In the genomic region with DNA sequence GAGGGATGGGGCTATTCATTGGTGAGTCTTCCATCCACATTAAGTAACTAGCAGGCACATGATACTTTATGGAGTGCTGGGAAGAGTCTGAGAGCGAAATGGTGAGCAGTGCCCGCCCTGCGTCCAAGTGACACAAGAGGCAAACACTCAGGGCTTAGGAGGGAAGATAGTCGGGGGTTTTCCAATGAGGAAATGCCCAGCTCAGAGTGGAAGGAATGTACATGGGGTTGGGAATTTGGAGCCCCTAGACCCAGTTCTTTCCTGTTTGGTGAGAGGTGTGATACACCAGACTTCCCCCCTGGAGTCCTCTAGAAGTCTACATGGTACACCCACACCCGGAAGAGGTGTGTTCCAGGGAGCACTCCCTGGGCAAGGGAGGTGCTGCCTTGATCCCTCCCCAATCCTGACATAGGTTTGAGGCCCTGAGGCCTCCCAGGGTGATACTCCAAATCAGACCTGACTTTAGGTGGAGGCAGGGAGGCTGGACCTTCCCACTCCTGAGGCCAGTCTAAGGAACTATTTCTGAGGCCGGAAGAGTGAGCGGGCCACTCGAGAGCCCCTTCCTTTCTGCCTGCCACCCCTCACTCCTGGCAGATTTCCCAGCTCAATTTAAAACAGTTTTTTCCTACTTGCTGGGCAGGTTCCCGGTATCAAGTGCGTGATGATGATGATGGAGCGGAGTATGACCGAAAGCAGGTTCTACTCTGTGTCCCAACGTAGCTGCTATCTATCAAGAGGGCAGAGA, we compare ENCODE assay signal across 9 mouse cellular contexts. TPM values are rescaled to one million over a fixed set of nuclear protein-coding genes. Genes with fewer than 3 reads are reported as not detected.
DNase-seq lines count a peak whose midpoint lies in the region; ATAC-seq and TF ChIP-seq lines count a peak whose summit lies in the region.
"Had no signal": no experiment of that assay in that cellular context is flagged by ENCODE, and none has a peak within 500 bp of the region (broad histone marks: within the 10 kb centered on the region; RNA-seq: fewer than 3 reads in every experiment).

No protein-coding gene starts in this region.

- H3K27me3 ChIP-seq in heart, embryonic 13.5 days (replicated peaks) = no peaks in the 10 kb centered on the region
- H3K27me3 ChIP-seq in heart, embryonic 12.5 days (replicated peaks) = no peaks in the 10 kb centered on the region
- no peaks in the 10 kb centered on the region for H3K27me3 ChIP-seq in lung, embryonic 14.5 days (ENCODE audit: insufficient read depth, low read length)
- H3K27me3 ChIP-seq in embryonic facial prominence, embryonic 13.5 days = no peaks in the 10 kb centered on the region
- H3K27me3 ChIP-seq in liver, postnatal 0 days (ENCODE audit: insufficient read depth, low read length) = peaks cover 20% of the 10 kb centered on the region

- 0 out of 2 replicates have a peak overlapping the region, but pooled peaks have one; percentile 70 for H3K9ac ChIP-seq in heart, embryonic 13.5 days
- H3K9ac ChIP-seq in heart, embryonic 12.5 days = no peak overlapping the region
- H3K9ac ChIP-seq in lung, embryonic 14.5 days = no peak overlapping the region
- H3K9ac ChIP-seq in embryonic facial prominence, embryonic 13.5 days = no peak overlapping the region
- no peak overlapping the region for H3K9ac ChIP-seq in liver, postnatal 0 days (replicated peaks)
- H3K9ac ChIP-seq: liver, embryonic 13.5 days had no signal

- no peak overlapping the region; the same call in 1 of the 2 replicates for H3K27ac ChIP-seq in heart, embryonic 13.5 days (replicated peaks)
- H3K27ac ChIP-seq in heart, embryonic 12.5 days (ENCODE audit: poor library complexity, severe bottlenecking) = no peak overlapping the region
- peak overlapping the region; percentile 9; the same call in 1 of the 2 replicates for H3K27ac ChIP-seq in lung, embryonic 14.5 days (ENCODE audit: low read depth)
- H3K27ac ChIP-seq in embryonic facial prominence, embryonic 13.5 days = peak overlapping the region; percentile 55
- H3K27ac ChIP-seq in liver, postnatal 0 days (ENCODE audit: low read depth) = 0 out of 2 replicates have a peak overlapping the region, but pooled peaks have one; percentile 16

- peaks cover 92% of the 10 kb centered on the region for H3K4me1 ChIP-seq in heart, embryonic 13.5 days
- H3K4me1 ChIP-seq in heart, embryonic 12.5 days (replicated peaks) = peaks cover 89% of the 10 kb centered on the region
- peaks cover 47% of the 10 kb centered on the region for H3K4me1 ChIP-seq in lung, embryonic 14.5 days (ENCODE audit: insufficient read depth)
- H3K4me1 ChIP-seq in embryonic facial prominence, embryonic 13.5 days = peaks cover 90% of the 10 kb centered on the region
- peaks cover 71% of the 10 kb centered on the region for H3K4me1 ChIP-seq in liver, postnatal 0 days (ENCODE audit: insufficient read depth)

- ATAC-seq in heart, embryonic 13.5 days (ENCODE audit: extremely low read depth, insufficient number of reproducible peaks, low FRiP score, low TSS enrichment) = no peak
- ATAC-seq in heart, embryonic 12.5 days (ENCODE audit: insufficient number of reproducible peaks, low FRiP score) = no peak
- ATAC-seq in lung, embryonic 14.5 days (ENCODE audit: insufficient read depth) = no peak
- ATAC-seq in embryonic facial prominence, embryonic 13.5 days (ENCODE audit: insufficient number of reproducible peaks, insufficient read depth, low FRiP score, low TSS enrichment, low read depth) = no peak
- ATAC-seq in liver, postnatal 0 days = no peak

- no peaks in the 10 kb centered on the region for H3K9me3 ChIP-seq in heart, embryonic 13.5 days
- H3K9me3 ChIP-seq in heart, embryonic 12.5 days (replicated peaks) = no peaks in the 10 kb centered on the region
- no peaks in the 10 kb centered on the region for H3K9me3 ChIP-seq in lung, embryonic 14.5 days (ENCODE audit: low read depth, low read length)
- H3K9me3 ChIP-seq in embryonic facial prominence, embryonic 13.5 days = no peaks in the 10 kb centered on the region
- H3K9me3 ChIP-seq in liver, postnatal 0 days (ENCODE audit: low read length) = no peaks in the 10 kb centered on the region
- H3K9me3 ChIP-seq: liver, embryonic 13.5 days had no signal

- no peak for TF ChIP-seq CTCF in lung, embryonic 14.5 days (IDR thresholded peaks at IDR 0.05; ENCODE audit: low read depth)
- no peak for TF ChIP-seq CTCF in liver, postnatal 0 days (IDR thresholded peaks at IDR 0.05; ENCODE audit: low read depth)

- 62% methylated on average over 13 of the region's 13 CpGs for WGBS in heart, embryonic 13.5 days
- WGBS in heart, embryonic 12.5 days = 71% methylated on average over 13 of the region's 13 CpGs
- 48% methylated on average over 13 of the region's 13 CpGs for WGBS in lung, embryonic 14.5 days
- 70% methylated on average over 13 of the region's 13 CpGs for WGBS in embryonic facial prominence, embryonic 13.5 days
- WGBS in liver, postnatal 0 days (ENCODE audit: insufficient replicate concordance) = 66% methylated on average over 13 of the region's 13 CpGs

- no peak for TF ChIP-seq EP300 in liver, postnatal 0 days (IDR thresholded peaks at IDR 0.05; ENCODE audit: low read depth)

- H3K36me3 ChIP-seq in heart, embryonic 13.5 days = no peaks in the 10 kb centered on the region
- H3K36me3 ChIP-seq in heart, embryonic 12.5 days = no peaks in the 10 kb centered on the region
- H3K36me3 ChIP-seq in lung, embryonic 14.5 days (ENCODE audit: insufficient read depth) = no peaks in the 10 kb centered on the region
- H3K36me3 ChIP-seq in embryonic facial prominence, embryonic 13.5 days = no peaks in the 10 kb centered on the region
- no peaks in the 10 kb centered on the region for H3K36me3 ChIP-seq in liver, postnatal 0 days (replicated peaks; ENCODE audit: insufficient read depth, low read length)
- H3K36me3 ChIP-seq: liver, embryonic 13.5 days had no signal

- 0 out of 2 replicates have a peak overlapping the region, but pooled peaks have one; percentile 4 for H3K4me2 ChIP-seq in heart, embryonic 13.5 days
- H3K4me2 ChIP-seq in heart, embryonic 12.5 days = no peak overlapping the region
- peak overlapping the region; percentile 18; the same call in 1 of the 2 replicates for H3K4me2 ChIP-seq in lung, embryonic 14.5 days
- peak overlapping the region; percentile 16; the same call in 1 of the 2 replicates for H3K4me2 ChIP-seq in embryonic facial prominence, embryonic 13.5 days
- no peak overlapping the region for H3K4me2 ChIP-seq in liver, postnatal 0 days (ENCODE audit: low read depth, low read length)

- H3K4me3 ChIP-seq in heart, embryonic 13.5 days = no peak overlapping the region
- no peak overlapping the region for H3K4me3 ChIP-seq in heart, embryonic 12.5 days
- H3K4me3 ChIP-seq in lung, embryonic 14.5 days (ENCODE audit: low read depth, low read length) = no peak overlapping the region
- no peak overlapping the region for H3K4me3 ChIP-seq in embryonic facial prominence, embryonic 13.5 days
- no peak overlapping the region for H3K4me3 ChIP-seq in liver, postnatal 0 days (ENCODE audit: low read depth, low read length)
- H3K4me3 ChIP-seq: liver, embryonic 13.5 days had no signal

- DNase-seq in lung, embryonic 14.5 days = peak; percentile 54
- no peak for DNase-seq in lung, postnatal 10 days
- no peak for DNase-seq in liver, postnatal 0 days
- DNase-seq in right cerebral cortex, postnatal 10 days (ENCODE audit: low spot score in 2 of 2) = no peak
- DNase-seq: cerebellum, postnatal 36 days; liver, embryonic 13.5 days had no signal

RNA-seq across cellular contexts. Expression of gene Plxnb2, which starts 5.0 kb away (rescaled TPM):
- polyA plus RNA-seq in heart, embryonic 13.5 days (2015; fragmentation: Nextera tagmentation; extraction: Ambion mirVana) = 84.6 and 99.0 TPM in 2 replicates
- 124 and 130 TPM in 2 replicates for polyA plus RNA-seq in heart, embryonic 12.5 days (2016; fragmentation: Nextera tagmentation; extraction: Ambion mirVana)
- 149 and 156 TPM in 2 replicates for polyA plus RNA-seq in lung, embryonic 14.5 days (2014; fragmentation: Nextera tagmentation; extraction: Ambion mirVana)
- polyA plus RNA-seq in embryonic facial prominence, embryonic 13.5 days (2015; fragmentation: Nextera tagmentation; extraction: Ambion mirVana) = 130 and 157 TPM in 2 replicates
- polyA plus RNA-seq in liver, postnatal 0 days (2015; fragmentation: Nextera tagmentation; extraction: Ambion mirVana) = 27.2 and 29.7 TPM in 2 replicates

RNA-seq across cellular contexts. Expression of gene Dennd6b, which starts 20.7 kb away (rescaled TPM):
- 17.4 and 17.9 TPM in 2 replicates for polyA plus RNA-seq in heart, embryonic 13.5 days (2015; fragmentation: Nextera tagmentation; extraction: Ambion mirVana)
- 19.9 and 20.2 TPM in 2 replicates for polyA plus RNA-seq in heart, embryonic 12.5 days (2016; fragmentation: Nextera tagmentation; extraction: Ambion mirVana)
- 9.2 and 11.0 TPM in 2 replicates for polyA plus RNA-seq in lung, embryonic 14.5 days (2014; fragmentation: Nextera tagmentation; extraction: Ambion mirVana)
- 21.3 TPM in 2 replicates for polyA plus RNA-seq in embryonic facial prominence, embryonic 13.5 days (2015; fragmentation: Nextera tagmentation; extraction: Ambion mirVana)
- polyA plus RNA-seq in liver, postnatal 0 days (2015; fragmentation: Nextera tagmentation; extraction: Ambion mirVana) = 2.6 and 2.7 TPM in 2 replicates

RNA-seq across cellular contexts. Expression of gene Mapk11, which starts 26.2 kb away (rescaled TPM):
- polyA plus RNA-seq in heart, embryonic 13.5 days (2015; fragmentation: Nextera tagmentation; extraction: Ambion mirVana) = 3.8 and 4.0 TPM in 2 replicates
- 3.7 and 4.6 TPM in 2 replicates for polyA plus RNA-seq in heart, embryonic 12.5 days (2016; fragmentation: Nextera tagmentation; extraction: Ambion mirVana)
- 11.3 and 13.3 TPM in 2 replicates for polyA plus RNA-seq in lung, embryonic 14.5 days (2014; fragmentation: Nextera tagmentation; extraction: Ambion mirVana)
- polyA plus RNA-seq in embryonic facial prominence, embryonic 13.5 days (2015; fragmentation: Nextera tagmentation; extraction: Ambion mirVana) = 13.3 and 13.5 TPM in 2 replicates
- polyA plus RNA-seq in liver, postnatal 0 days (2015; fragmentation: Nextera tagmentation; extraction: Ambion mirVana) = 0.66 and 0.81 TPM in 2 replicates

RNA-seq across cellular contexts. Expression of gene Mapk12, which starts 35.1 kb away (rescaled TPM):
- polyA plus RNA-seq in heart, embryonic 13.5 days (2015; fragmentation: Nextera tagmentation; extraction: Ambion mirVana) = 19.0 and 20.4 TPM in 2 replicates
- 19.9 and 20.1 TPM in 2 replicates for polyA plus RNA-seq in heart, embryonic 12.5 days (2016; fragmentation: Nextera tagmentation; extraction: Ambion mirVana)
- 11.4 and 11.9 TPM in 2 replicates for polyA plus RNA-seq in lung, embryonic 14.5 days (2014; fragmentation: Nextera tagmentation; extraction: Ambion mirVana)
- polyA plus RNA-seq in embryonic facial prominence, embryonic 13.5 days (2015; fragmentation: Nextera tagmentation; extraction: Ambion mirVana) = 4.6 and 4.7 TPM in 2 replicates
- 2.1 and 2.4 TPM in 2 replicates for polyA plus RNA-seq in liver, postnatal 0 days (2015; fragmentation: Nextera tagmentation; extraction: Ambion mirVana)

RNA-seq across cellular contexts. Expression of gene Ppp6r2, which starts 35.8 kb away (rescaled TPM):
- polyA plus RNA-seq in heart, embryonic 13.5 days (2015; fragmentation: Nextera tagmentation; extraction: Ambion mirVana) = 20.5 and 20.8 TPM in 2 replicates
- polyA plus RNA-seq in heart, embryonic 12.5 days (2016; fragmentation: Nextera tagmentation; extraction: Ambion mirVana) = 21.0 and 25.9 TPM in 2 replicates
- polyA plus RNA-seq in lung, embryonic 14.5 days (2014; fragmentation: Nextera tagmentation; extraction: Ambion mirVana) = 25.6 and 27.8 TPM in 2 replicates
- polyA plus RNA-seq in embryonic facial prominence, embryonic 13.5 days (2015; fragmentation: Nextera tagmentation; extraction: Ambion mirVana) = 40.0 and 41.7 TPM in 2 replicates
- 13.9 and 18.1 TPM in 2 replicates for polyA plus RNA-seq in liver, postnatal 0 days (2015; fragmentation: Nextera tagmentation; extraction: Ambion mirVana)

Comparison
In these comparisons a context has a peak if more than half of its experiments do, and no peak if none do; other contexts are left out.
1. H3K4me2 ChIP-seq: peak in heart, embryonic 13.5 days (single experiment), lung, embryonic 14.5 days (single experiment) and embryonic facial prominence, embryonic 13.5 days (single experiment); none in heart, embryonic 12.5 days (single experiment) and liver, postnatal 0 days (single experiment).
2. H3K27ac ChIP-seq: peak in lung, embryonic 14.5 days (single experiment), embryonic facial prominence, embryonic 13.5 days (single experiment) and liver, postnatal 0 days (single experiment); none in heart, embryonic 13.5 days (single experiment) and heart, embryonic 12.5 days (single experiment).